Mouse (Mus musculus): ENCODE measurements around the gene Il1r1.
A peak's percentile ranks its signal among the peaks of the same experiment; 100 is the strongest.

The Il1r1 gene

DNA sequence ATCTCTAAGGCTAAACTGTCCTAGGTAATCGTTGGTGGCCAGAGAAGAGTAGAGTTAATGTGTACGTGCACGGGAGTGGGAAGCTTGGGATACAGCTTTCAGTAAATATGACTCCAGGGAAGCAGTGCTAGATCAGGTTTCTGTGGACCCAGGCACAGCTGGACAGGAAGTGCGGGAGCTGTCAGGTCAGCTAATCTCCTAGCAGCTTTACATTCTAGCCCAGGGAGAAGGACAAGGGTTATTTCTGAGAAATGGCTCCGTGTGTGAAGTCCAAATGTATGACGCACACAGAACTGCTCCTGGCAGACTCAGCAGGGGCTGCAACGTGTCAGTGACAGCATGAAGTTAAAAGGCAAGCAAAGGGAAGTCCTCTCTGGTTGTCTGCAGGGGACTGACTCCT is 8.3 kb downstream of the Il1r1 start:
- peak; percentile 50 to 70 for DNase-seq

DNA sequence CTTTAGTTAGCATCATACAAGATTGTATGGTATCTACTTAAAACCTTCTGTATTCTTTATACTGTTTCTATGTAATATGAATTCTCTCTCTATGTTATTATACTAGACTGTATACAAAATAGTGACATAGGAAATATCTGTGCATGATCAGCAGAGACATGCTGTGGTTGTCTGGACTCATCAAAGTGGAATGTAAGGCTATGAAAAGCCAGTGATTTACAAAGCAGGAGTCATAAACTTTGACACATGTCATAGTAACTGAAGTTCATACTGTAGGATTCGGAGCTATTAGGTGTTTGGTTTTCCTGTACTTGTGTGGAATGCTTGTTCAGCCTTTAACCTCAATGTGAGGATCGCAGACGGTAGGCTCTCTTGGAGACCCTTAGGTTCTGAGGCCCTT is 8.7 kb downstream of the Il1r1 start:
- no peak for DNase-seq

DNA sequence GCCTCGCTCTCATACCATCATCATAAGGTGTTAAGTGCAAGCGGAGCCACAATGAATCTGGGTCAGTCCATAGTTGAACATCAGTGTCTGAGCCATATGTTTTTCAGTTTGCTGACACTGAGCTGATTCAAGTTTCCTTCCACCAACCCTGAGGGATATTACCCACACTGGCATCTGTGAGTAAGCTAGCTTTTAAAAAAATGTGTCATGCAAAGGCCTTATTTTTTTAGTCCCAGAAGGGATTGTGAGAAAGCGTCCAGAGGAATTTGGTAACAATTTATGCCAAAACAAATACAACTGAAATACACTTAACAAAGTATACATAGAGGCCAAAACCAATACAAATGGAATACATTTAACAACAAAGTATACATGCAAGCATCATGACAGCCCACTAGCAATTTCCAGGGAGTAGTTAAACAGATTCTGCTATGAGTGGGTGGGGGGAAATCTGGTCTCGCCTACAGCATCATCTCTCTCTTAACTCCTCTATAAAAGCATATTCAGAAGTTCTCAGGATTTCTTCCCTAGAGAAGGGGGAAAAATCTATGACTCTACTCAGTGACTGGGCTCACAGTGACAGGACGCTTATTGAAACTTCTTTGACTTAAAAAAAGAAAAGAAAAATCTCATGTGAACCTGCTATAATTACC is 10.8 kb downstream of the Il1r1 start:
- no peak for DNase-seq

DNA sequence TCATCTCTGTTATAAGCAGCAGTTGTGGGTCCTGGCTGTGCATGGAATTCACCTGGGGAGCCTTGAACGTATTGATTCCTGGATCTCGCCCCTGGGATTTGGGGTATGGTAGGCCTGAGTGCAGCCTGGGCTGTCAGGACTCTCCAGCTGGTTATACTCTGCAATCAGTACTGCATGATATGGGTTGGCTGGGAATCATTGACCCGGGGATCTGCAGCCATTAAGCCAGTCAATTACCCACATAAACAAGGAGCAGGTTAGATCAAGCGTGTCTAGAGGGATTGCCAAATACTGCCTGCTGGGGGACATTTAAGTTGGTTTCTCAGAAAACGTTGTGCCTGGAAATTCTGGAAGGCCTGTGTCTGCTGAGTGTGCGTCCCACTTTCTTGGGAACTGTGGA is 11.8 kb downstream of the Il1r1 start:
- peak in 1 of 2 experiments; percentile 51 for DNase-seq

DNA sequence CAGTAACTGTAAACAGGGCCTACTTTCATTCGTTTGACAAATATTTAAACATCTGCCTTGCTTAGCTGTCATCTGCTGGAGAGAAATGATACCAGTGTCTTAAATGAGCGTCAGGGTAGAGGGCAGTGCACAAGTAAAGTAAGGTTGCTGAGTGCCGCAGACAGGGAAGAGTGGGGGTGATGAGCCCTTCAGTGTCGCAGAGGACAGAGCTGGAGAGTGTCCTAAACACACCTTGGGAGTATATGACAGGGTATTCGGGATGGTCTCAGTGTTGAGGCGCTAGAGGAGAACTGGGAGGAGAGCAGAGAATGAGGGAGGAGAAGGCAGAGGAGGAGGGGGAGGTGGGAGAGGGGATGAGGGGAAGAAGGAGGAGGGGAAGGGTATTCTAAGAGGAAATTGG is 12.2 kb downstream of the Il1r1 start:
- DNase-seq, result no peak

DNA sequence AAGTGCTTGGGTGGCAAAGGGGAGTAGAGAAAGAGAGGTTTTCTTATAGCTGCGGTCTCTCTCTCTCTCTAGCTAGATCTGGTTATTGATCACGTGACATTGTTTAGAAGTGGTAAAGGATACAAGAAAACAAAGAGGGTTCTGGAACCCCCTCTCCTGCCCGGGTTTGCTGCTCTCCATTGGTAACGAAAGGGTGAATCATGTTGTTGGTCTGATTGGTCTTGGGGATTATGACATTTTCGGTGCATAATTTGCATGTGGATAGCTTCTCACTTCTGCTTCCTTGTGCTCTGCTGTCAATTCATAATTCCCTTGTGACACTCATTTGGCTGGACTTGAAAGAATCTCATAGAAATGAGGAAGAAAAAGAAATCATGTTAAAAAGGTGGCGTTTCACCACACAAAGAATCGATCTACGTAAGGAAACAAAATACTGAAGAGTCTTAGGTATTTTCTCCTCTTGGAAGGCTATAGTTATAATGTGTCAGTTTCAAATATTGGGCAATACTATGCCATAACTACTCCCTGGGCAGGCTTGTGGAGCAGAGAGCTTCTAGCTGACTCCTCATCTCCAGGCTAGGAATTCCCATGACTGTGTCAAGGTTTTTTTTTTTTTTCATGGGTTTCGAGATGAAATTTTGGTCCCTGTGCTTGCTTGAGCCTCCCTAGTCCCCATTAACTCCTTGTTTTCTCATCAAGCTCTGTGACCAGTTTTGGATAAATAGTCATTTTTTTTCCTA is 15.6 kb downstream of the Il1r1 start:
- no peak for DNase-seq

DNA sequence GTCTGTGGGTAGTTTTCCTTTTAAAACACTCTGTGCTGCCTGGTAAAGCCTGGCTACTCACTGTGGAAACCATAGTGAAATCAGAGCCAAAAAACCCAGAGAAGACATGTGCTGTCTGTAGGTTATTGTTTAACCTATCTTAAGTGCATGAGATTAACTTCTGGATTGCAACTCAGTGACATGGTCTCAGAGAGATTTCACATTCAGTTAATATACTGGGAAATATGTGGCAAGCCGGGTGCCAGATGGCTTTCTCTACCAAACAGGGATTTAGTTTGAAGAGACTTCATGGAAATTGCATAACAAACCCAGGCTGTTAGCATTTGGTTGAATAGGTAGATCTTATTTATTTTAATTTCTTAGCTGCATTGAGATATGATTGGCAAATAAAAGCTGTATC is 17.8 kb downstream of the Il1r1 start:
- DNase-seq, result no peak

DNA sequence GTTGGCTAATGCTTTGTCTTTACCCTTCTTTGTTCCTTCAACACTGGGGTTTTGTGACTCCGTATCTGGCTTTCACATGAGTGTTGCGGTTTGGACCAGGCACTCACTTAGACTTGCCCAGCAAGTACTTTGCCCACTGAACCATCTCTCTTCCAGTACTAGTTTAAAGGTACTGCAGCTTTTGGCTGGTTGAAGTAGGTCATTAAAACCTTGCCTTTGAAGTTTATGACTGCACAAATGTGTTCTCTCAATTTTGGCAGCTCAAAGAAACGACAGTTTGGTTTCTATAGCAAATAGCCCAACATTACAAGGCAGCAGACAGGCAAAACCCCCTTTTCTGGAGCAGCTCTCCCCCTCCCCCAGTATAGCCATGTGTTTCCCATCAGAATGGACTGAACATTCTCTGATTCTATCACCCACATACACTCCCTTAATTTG is 18.7 kb downstream of the Il1r1 start:
- DNase-seq, result no peak

DNA sequence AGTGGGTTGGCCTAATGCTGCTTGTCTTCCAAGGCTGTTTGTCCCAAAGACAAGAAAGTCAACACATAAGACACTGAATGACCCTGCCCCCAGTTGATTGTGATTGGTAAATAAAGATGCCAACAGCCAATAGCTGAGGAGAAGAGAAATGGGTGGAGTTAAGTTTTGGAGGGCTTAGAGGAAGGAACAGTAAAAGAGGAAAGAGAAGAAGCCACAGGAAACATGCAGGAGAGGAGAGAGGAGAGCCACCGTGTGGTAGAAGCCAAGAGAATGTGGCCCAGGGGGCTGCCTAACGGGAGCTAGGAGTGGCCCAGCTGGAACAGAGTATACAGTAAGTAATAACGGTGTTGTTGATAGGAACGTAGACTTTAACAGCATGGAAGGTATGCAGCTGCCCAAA is 25.5 kb downstream of the Il1r1 start:
- no peak for DNase-seq

DNA sequence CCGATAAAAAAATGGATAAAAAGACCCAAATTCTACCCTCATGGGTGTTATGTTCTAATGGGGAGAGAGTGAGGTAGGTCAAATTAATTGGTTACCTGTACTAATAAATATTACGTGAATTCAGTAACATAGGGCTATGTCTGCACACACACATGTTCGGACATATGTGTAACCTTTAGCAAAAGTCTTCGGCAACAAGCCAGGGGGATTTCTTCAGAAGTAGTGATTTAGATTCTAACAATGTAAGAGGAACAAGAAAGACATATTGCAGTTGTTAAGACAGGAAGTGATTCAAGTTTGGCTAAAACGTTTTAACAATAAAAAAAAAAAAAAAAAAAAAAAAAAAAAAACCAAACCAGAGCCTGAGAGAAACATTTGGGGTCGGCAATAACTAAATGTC is 27.6 kb downstream of the Il1r1 start:
- no peak for DNase-seq

DNA sequence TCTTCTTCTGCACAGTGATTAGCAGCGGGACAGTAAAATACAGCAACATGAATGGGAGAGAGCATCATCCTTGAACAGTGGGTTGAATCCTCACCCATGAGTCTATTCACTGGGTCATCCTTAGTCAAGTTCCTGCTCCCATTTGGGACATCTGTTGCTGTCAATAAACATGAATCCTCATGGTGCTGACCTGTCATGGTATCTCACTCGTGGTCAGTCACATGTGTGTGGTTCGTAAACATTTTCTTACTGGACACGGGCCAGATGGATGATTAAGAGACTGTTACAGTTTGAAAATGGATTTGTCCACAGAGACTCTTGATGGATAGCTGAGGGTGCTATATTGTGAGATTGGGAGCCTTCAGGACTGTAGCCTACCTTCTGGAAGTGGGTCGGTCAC is 29.1 kb downstream of the Il1r1 start:
- no peak for DNase-seq

DNA sequence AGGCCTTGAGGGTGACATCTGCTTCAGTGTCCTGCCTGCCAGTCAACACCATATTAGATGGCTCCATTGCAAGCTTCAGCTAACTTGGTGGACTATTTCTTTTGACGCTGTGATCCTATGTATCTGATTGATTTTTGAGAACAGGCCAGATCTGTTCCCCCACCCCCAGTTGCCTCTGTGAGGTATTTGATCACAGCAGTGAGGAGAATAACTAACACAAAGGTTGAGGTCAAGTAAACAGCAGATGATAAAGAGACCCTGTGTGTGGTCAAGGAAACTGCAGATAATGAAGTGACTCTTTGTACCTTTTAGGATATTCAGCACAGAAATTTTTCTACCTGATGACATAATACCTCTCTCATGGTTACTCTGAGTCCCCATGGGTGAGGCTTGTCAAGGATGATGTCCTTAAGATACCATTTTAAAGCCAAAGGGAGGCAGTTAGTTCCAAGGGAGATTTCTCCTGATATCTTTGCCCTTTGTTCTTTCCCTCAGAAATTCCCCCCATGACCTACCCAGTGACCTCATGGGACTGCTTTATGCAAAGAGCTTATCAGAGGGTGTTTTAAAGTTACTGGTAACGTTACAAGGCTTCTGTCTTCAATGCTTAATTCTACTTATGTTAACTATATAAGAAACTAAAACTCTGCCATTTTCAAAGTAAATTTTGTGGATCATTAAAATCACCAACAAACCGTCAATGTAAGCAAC is 29.6 kb downstream of the Il1r1 start:
- DNase-seq, result no peak

DNA sequence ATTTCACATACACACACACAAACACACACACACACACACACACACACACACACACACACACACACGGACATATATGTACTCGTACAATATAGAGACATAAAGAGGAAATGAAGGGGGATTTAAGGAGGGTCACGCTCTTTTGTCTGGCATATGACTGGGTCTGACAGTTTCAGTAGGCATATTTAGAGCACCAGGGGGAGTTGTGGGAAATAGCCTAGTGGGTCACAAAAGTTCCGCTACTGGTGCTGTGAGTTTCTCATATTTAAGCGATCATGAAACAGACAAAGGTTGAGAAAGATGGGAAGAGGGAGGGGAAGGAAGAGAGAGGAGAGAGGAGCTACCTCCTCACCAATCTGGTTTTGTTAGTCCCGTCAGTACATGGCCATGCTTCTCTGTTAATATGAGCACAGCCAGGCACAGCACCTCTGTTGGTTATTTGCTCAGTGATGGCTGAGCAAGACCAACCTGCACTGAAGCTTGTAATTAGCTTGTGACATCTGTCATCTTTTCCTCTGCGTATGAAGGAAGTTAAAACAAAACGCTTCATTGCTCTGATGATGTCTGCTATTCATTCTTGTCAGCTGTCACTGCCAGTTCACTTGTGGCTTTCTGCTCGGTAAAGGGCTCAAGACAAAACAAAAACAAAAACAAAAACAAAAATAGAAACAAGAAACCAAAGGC is 37.7 kb downstream of the Il1r1 start:
- DNase-seq, result no peak

DNA sequence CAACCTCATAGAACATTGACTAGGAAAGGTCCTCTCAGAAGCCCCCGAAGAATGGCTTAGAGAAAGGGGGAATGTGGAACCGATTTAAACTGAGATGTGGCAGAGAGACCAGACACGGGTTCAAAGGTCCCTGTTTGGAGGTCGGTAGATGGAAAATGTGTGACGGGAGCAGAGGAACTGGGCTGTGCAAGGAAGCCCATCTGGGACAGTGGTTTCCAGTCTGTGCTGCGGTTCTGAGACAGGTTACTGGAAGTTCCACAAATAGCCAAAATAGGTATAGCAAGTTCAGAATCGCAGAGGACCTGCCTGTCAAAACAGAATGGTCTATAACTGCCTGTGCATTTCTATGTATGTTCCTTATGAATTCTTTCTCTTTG is 38.2 kb downstream of the Il1r1 start:
- DNase-seq, result no peak

DNA sequence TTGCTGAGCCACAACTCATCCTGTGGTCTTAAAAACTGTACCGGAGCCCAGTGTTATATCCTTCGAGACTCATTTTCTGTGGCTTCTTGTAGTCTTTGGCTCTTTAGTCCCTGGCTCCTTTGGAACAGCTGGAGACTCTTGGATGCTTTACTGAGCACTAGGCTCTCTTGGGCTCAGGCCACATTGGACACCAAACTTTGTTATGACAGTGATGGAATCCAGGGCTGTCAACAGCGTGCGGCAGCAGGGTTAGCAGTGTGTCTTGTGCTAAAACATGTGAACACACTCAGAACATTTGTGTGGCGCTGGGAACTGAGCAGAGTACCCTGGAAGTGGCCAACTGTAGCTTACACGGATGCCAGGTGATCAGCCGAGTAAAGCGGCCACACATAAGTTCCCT is 38.8 kb downstream of the Il1r1 start:
- DNase-seq, result no peak

DNA sequence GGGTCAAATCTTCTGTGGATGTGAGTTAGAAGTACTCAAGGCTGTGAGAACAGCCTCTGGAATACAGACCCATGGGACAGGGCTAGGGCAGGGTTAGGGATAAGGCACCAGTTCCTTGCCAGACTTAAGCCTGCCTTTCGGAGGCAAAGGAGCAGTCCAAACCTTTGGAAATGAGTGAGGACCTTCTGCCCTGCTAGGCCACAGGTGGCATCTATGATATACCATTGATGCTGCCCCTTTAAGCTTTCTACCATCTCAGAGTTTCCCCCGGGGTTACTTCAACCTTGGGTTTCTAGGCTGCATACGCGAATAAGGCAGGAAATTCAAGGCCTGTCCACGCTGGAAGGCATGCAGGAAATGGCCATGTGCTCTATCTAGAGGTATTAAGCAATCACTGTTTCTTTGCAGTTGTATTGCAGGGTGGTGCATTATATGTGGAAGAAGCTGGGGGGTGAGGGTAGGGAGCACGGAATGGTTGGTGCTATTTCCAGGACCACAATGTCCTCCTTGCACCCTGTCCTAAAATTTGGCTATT is 40.5 kb downstream of the Il1r1 start:
- no peak for DNase-seq

DNA sequence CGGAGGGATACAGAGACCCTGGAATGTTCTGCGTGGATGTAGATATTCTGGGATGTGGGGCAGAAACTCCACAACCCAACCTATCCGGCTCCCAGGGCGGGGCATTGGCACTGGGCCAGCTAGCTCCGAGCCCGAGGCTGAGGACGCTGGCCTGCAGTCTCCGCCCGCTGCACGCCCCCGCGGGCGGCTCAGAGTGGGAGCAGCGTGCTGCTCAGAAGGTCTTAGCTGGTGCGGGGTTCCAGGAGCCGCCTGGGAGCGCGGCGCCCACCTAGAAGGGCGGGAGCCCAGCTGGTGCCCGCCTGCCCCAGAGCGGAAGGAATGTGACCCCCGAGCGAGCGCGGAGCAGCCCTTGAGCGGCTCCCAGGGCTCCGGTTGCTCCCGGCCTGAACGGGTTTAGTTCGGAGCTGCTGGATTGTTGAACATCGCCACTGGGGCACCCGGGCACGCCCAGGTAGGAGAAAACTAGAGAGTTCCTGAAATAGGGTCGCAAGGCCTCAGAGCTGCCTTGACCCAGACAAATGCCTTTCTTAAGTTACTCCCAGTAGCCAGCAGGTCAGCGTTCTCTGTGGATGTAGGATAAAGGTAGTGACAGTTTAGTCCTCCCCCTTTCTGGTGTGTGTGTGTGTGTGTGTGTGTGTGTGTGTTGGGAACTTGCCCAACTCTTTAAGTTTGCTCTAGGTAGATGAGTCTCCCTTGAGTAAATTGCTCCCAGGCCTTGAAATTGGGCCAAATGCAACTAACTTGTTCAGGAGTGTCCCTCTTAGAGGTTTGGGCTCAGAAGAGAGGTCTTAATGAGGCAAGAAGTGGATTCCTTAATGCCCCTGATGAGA is 41.8 kb downstream of the Il1r1 start:
- DNase-seq, result peak; percentile 89 to 92

DNA sequence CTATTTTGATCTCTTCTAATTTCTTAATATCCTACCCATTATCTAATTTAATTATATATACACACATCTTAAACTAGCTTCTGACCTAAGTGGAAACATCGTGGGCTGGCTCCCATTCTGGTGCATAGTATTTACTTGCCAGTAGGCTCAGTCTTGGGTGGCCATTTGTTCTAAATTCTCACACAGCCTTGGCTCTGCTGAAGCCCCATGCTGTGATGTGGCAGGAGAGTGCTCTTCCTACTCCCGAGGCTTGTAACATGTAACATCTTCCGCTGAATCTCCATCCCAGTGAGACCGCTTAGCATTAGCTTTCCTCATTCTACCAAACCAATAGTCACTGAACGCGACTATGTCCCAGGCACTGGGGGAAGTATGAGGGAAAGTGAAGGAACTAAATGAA is 43.0 kb downstream of the Il1r1 start:
- no peak for DNase-seq

DNA sequence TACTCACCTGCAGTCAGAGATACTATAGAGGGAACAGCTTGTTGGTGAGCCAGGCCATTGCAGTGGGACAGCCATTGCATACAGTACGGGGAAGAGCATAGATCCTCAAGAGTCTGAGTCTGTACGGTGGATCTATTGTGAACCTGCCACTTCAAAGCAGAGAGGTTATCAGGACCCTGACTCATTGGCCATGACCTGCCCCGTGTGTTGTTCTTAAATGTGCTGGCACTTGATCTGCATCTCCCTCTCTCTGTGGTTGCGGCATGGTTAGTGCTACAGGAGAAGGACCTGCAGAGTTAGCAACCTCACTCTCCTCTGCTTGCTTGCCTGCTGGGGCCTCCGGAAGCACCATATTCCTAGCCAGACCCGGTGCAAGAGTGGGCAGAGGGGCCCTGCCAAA is 43.7 kb downstream of the Il1r1 start:
- no peak for DNase-seq

DNA sequence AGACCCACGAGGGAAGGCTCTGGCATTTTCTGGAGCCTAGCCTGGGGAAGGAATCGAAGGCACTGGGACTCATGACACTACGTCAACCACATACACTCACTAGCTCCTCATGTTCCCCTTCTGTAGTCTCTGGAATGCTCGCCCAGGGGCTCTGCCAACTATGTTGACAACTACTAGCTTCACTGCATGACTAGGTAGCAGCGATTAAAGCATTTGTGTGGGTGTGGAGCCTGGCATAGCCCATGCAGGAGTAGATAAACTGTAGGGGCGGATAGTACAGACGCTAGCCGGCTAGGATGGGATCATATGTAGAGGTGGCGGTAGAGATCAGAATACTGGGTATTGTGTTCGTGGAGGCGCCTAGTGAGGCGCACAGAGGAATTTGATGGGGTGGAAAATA is 45.5 kb downstream of the Il1r1 start:
- DNase-seq, result no peak

DNA sequence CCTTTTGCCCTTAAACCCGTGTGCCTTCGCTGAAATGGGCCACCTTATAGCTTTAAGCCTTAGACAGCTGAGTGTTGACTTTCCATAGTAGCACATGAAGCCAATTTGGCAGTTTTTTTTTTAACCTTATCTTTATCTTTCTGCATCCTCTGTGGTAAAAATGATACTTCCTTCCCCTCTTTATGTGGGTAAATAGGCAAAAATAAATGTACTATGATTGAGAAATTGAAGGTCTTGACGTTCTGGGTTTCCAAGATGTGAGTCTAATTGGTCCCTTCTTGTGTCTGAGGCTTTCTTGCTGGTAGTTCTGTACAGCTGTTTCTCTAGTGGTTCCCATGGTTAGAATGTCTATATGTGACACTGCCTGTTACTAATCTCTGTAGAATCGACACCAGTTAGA is 46.2 kb downstream of the Il1r1 start:
- no peak for DNase-seq

DNA sequence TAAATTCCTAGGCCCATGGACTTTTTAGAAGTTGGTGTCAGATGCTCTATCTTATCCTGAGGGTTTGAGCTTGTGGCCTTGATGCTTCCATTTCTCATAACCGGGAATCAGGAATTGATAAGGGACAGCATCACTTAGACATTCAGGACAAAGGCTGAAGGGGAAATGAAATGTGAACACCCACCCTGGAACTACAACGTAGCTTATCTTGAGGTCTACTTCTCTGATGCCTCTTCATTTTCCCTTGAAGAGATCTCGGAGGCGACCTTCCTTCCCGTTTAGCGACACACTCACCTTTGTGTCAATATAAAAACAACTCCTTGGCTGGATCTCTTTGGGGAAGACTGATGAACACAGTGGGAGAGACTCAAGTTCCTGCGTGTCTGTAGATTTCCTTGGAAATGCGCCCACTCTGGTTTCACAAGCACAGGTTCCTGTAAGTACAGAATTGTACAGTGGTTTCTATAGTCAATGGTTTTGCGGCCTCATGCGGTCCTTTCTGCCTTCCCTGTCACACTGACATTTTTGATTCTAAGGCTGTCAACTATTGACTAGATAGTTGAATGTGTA is 46.7 kb downstream of the Il1r1 start:
- no peak for DNase-seq
